In genomic region chr19:28351068-28352066, GRCm38 (mm10) we compare ENCODE assay signal across 18 mouse cellular contexts.
A peak's percentile ranks its signal among the peaks of the same experiment; 100 is the strongest.
DNase-seq lines count a peak whose midpoint lies in the region; ATAC-seq and TF ChIP-seq lines count a peak whose summit lies in the region.
"Had no signal": no experiment of that assay in that cellular context is flagged by ENCODE, and none has a peak within 500 bp of the region (broad histone marks: within the 10 kb centered on the region; RNA-seq: fewer than 3 reads in every experiment).

No protein-coding gene starts in this region.

- TF ChIP-seq POLR2A in kidney, adult 2 months (IDR thresholded peaks at IDR 0.05; ENCODE audit: low read depth, low read length), result no peak
- TF ChIP-seq POLR2A in brain, embryonic 14.5 days (IDR thresholded peaks at IDR 0.05; ENCODE audit: borderline replicate concordance, extremely low read depth, insufficient read depth, insufficient read length, poor library complexity, severe bottlenecking), result no peak

- peaks cover 19% of the 10 kb centered on the region for H3K4me1 ChIP-seq in kidney, embryonic 16.5 days (ENCODE audit: insufficient read depth, low read length)
- H3K4me1 ChIP-seq in kidney, adult 2 months (ENCODE audit: control insufficient read depth, insufficient read depth, low read length), result peaks cover 21% of the 10 kb centered on the region
- peaks cover 26% of the 10 kb centered on the region for H3K4me1 ChIP-seq in midbrain, embryonic 12.5 days
- H3K4me1 ChIP-seq: heart, embryonic 15.5 days; liver, embryonic 15.5 days; neural tube, embryonic 12.5 days had no signal

- no peak for DNase-seq in kidney, adult 2 months
- DNase-seq in brain, embryonic 14.5 days (ENCODE audit: low read depth), result peak; percentile 50
- peak; percentile 62 for DNase-seq in forelimb bud, embryonic 11.5 days (ENCODE audit: low read depth, low spot score)
- no peak for DNase-seq in left cerebral cortex, postnatal 14 days (ENCODE audit: low spot score in 2 of 2)
- DNase-seq in testis, postnatal 10 days (ENCODE audit: low spot score), result no peak
- DNase-seq: adrenal gland, adult 8-10 months; cerebellum, adult 9-11 months; heart, adult 11 months; kidney, postnatal 10 days; lung, postnatal 10 days; thymus, adult 2 months had no signal

- H3K9me3 ChIP-seq in kidney, embryonic 16.5 days (ENCODE audit: low read length), result no peaks in the 10 kb centered on the region
- no peaks in the 10 kb centered on the region for H3K9me3 ChIP-seq in midbrain, embryonic 12.5 days
- H3K9me3 ChIP-seq: G1E; heart, embryonic 15.5 days; liver, embryonic 15.5 days; neural tube, embryonic 12.5 days had no signal

- no peak overlapping the region for H3K4me2 ChIP-seq in kidney, embryonic 16.5 days (replicated peaks; ENCODE audit: low read depth, low read length)
- peak overlapping the region; percentile 25 for H3K4me2 ChIP-seq in midbrain, embryonic 12.5 days (replicated peaks)
- H3K4me2 ChIP-seq: heart, embryonic 15.5 days; liver, embryonic 15.5 days; neural tube, embryonic 12.5 days had no signal

- no peaks in the 10 kb centered on the region for H3K36me3 ChIP-seq in kidney, embryonic 16.5 days (ENCODE audit: insufficient read depth, low read length)
- no peaks in the 10 kb centered on the region for H3K36me3 ChIP-seq in kidney, adult 2 months (ENCODE audit: control insufficient read depth, insufficient read depth, low read length)
- H3K36me3 ChIP-seq in midbrain, embryonic 12.5 days, result no peaks in the 10 kb centered on the region
- H3K36me3 ChIP-seq: G1E; heart, embryonic 15.5 days; liver, embryonic 15.5 days; neural tube, embryonic 12.5 days had no signal

- no peak for TF ChIP-seq CTCF in kidney, adult 2 months (conservative IDR thresholded peaks at IDR 0.05; ENCODE audit: insufficient read depth, insufficient read length, low read depth, low read length)
- no peak for TF ChIP-seq CTCF in brain, embryonic 14.5 days (IDR thresholded peaks at IDR 0.05; ENCODE audit: borderline replicate concordance, extremely low read depth, insufficient read depth, insufficient read length)

- intact Hi-C loops in left cerebral cortex, postnatal 14 days (cut with DNase I), result no loop called here

- H3K4me3 ChIP-seq in kidney, embryonic 16.5 days (ENCODE audit: low read length), result no peak overlapping the region
- no peak overlapping the region for H3K4me3 ChIP-seq in kidney, adult 2 months (ENCODE audit: insufficient read depth, low read depth, low read length)
- no peak overlapping the region for H3K4me3 ChIP-seq in midbrain, embryonic 12.5 days
- H3K4me3 ChIP-seq: heart, embryonic 15.5 days; liver, embryonic 15.5 days; neural tube, embryonic 12.5 days had no signal

- WGBS in kidney, embryonic 16.5 days, result 47% methylated on average over 13 of the region's 13 CpGs
- 62% methylated on average over 13 of the region's 13 CpGs for WGBS in kidney, adult 2 months
- WGBS in midbrain, embryonic 12.5 days, result 52% methylated on average over 13 of the region's 13 CpGs

- H3K9ac ChIP-seq in kidney, embryonic 16.5 days (replicated peaks; ENCODE audit: low read length), result no peak overlapping the region
- no peak overlapping the region for H3K9ac ChIP-seq in midbrain, embryonic 12.5 days (replicated peaks)
- H3K9ac ChIP-seq: heart, embryonic 15.5 days; liver, embryonic 15.5 days; neural tube, embryonic 12.5 days had no signal

- peak; percentile 65; the same call in 1 of the 2 replicates for ATAC-seq in kidney, embryonic 16.5 days (ENCODE audit: low FRiP score, low TSS enrichment)
- peak; percentile 84; the same call in 1 of the 2 replicates for ATAC-seq in midbrain, embryonic 12.5 days (ENCODE audit: low FRiP score, low read depth)
- ATAC-seq: hindbrain, postnatal 0 days had no signal

- H3K27ac ChIP-seq in kidney, embryonic 16.5 days (ENCODE audit: low read length), result no peak overlapping the region
- no peak overlapping the region for H3K27ac ChIP-seq in kidney, adult 2 months (ENCODE audit: insufficient read depth, low read depth, low read length)
- no peak overlapping the region for H3K27ac ChIP-seq in midbrain, embryonic 12.5 days (replicated peaks)
- H3K27ac ChIP-seq: heart, embryonic 15.5 days; hindbrain, postnatal 0 days; liver, embryonic 15.5 days; neural tube, embryonic 12.5 days had no signal

- no peaks in the 10 kb centered on the region for H3K27me3 ChIP-seq in kidney, embryonic 16.5 days (ENCODE audit: insufficient read depth, low read length)
- no peaks in the 10 kb centered on the region for H3K27me3 ChIP-seq in kidney, adult 2 months (replicated peaks; ENCODE audit: control insufficient read depth, insufficient read depth, low read length)
- H3K27me3 ChIP-seq in midbrain, embryonic 12.5 days, result peaks cover 64% of the 10 kb centered on the region
- H3K27me3 ChIP-seq: heart, embryonic 15.5 days; liver, embryonic 15.5 days; neural tube, embryonic 12.5 days had no signal

Comparison
In these comparisons a context has a peak if more than half of its experiments do, and no peak if none do; other contexts are left out.
1. DNase-seq: peak in brain, embryonic 14.5 days (single experiment) and forelimb bud, embryonic 11.5 days (single experiment); none in kidney, adult 2 months (single experiment), left cerebral cortex, postnatal 14 days (0 of 2) and testis, postnatal 10 days (single experiment).